Mouse (Mus musculus) cortical plate, adult 2 months (tissue): Measurements from ENCODE around the gene Slco6d1. TPM values are rescaled to one million over a fixed set of nuclear protein-coding genes. Genes with fewer than 3 reads are reported as not detected.

Experiments used
- H3K27ac ChIP-seq: fragments of 200-500 bp; 2 replicates; pipeline ENCODE4 v1.5.1; 2012; ENCODE audit warnings: low read length, control low read depth, inconsistent platforms; ENCODE audit not compliant: insufficient read depth
- H3K4me1 ChIP-seq: fragments of 200-500 bp; 2 replicates; pipeline ENCODE4 v1.6.1; 2011; ENCODE audit warnings: low read length; ENCODE audit not compliant: control insufficient read depth, insufficient read depth
- H3K4me3 ChIP-seq: fragments of 200-500 bp; 2 replicates; pipeline ENCODE4 v1.5.1; 2011; ENCODE audit warnings: mild to moderate bottlenecking, low read length, control low read depth; ENCODE audit not compliant: insufficient read depth
- CTCF ChIP-seq: fragments of 200-500 bp; IDR thresholded peaks from 2 replicates; pipeline ENCODE4 v1.5.1; 2011; ENCODE audit warnings: mild to moderate bottlenecking, control low read depth, low read length; ENCODE audit not compliant: insufficient read depth; ENCODE audit errors: extremely low read depth
- POLR2A ChIP-seq: fragments of 200-500 bp; IDR thresholded peaks from 2 replicates; pipeline ENCODE4 v1.6.1; 2011; ENCODE audit warnings: mild to moderate bottlenecking, low read length, control low read depth; ENCODE audit not compliant: insufficient read depth; ENCODE audit errors: extremely low read depth
- polyA plus RNA-seq: library from polyadenylated mRNA; depleted of rRNA; stranded (reverse); fragments of >200 nt; gene quantifications from 2 replicates; pipeline ENCODE4 v1.2.3, GENCODE M21; 2012

Gene Slco6d1
- polyA plus RNA-seq, 1 experiment: not detected

DNA sequence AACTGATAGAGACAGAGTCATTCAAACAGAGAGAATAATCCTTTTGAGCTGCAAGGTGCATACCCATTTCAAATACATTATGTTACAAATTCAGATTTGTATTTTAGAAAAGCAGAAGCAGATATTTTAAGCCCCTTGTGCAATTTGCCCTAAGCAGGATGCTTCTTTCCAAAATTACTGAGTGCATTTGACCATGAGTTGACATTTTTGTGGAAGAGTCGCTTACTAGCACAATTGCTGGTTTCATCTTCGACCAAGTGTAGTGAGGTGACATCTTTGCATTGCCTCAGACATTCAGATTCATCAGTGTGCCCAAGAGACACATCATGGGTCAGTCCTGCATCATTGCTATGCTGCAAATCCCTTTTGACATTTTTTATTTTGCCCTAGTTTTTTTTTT lies 133.5 kb downstream of the Slco6d1 start:
- TF ChIP-seq CTCF (no peak), POLR2A (no peak)
- Histone ChIP-seq H3K4me3 (no peak overlapping the region), H3K27ac (no peak overlapping the region), H3K4me1 (no peaks in the 10 kb centered on the region)

DNA sequence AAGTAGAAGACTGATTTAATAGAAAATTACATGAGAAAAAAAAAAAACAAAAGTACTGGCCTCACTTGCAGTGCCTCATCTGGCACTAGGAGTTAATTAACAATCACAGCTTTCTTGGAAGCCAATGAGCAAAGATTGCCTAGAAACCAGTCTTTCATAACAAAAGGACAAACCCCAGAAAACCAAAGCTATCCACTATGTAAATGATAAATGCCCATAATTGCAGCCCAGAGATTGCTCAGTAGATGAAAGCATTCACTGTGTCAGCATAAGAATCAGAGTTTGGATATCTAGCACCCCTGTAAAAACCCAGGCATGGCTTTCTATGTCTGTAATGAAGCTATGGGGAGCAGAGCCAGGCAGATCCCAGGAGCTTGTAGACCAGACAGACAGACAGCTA lies 144.8 kb downstream of the Slco6d1 start:
- no peak overlapping the region for H3K27ac ChIP-seq
- no peak for TF ChIP-seq POLR2A
- H3K4me3 ChIP-seq: no peak overlapping the region

More for the DNA sequence above, 144.8 kb downstream of the Slco6d1 start:
- no peaks in the 10 kb centered on the region for H3K4me1 ChIP-seq
